Mouse (Mus musculus): ENCODE results near the gene Tedc2.

- TF ChIP-seq POLR2A (IDR thresholded peaks at IDR 0.05; ENCODE audit: control insufficient read depth, low read depth, low read length) (no peak), CTCF (IDR thresholded peaks at IDR 0.05; ENCODE audit: control insufficient read depth, insufficient read depth, insufficient replicate concordance, low read depth, low read length) (no peak)
Measured at GRCm38 (mm10) chr17:24167891-24168505, 52.7 kb downstream of the Tedc2 start.

All from testis, adult 2 months (tissue).